Mouse (Mus musculus): ENCODE measurements around the gene Gcnt3. TPM values are rescaled to one million over a fixed set of nuclear protein-coding genes. Genes with fewer than 3 reads are reported as not detected.
"Not testable (repeated sequence)": the region's sequence is repeated elsewhere in the genome, so short reads cannot be mapped to it uniquely, and the experiment has no call there.

Gene Gcnt3
- total RNA-seq, 2 experiments from 2014 or later, result not detected

GRCm38 (mm10) chr9:70046255-70046654 is 8.4 kb upstream of the Gcnt3 start:
- no peak for ATAC-seq (replicated peaks; ENCODE audit: poor library complexity)

GRCm38 (mm10) chr9:70044865-70045264 is 7.0 kb upstream of the Gcnt3 start:
- peak; percentile 72 for ATAC-seq (replicated peaks; ENCODE audit: poor library complexity)

- no peak for ATAC-seq (replicated peaks; ENCODE audit: poor library complexity)
Measured at GRCm38 (mm10) chr9:70042935-70043334, 5.0 kb upstream of the Gcnt3 start.

- ATAC-seq (replicated peaks; ENCODE audit: poor library complexity), result 0 out of 2 replicates have a peak, but pooled peaks have one; percentile 26
Measured at GRCm38 (mm10) chr9:70042137-70042536, 4.2 kb upstream of the Gcnt3 start.

GRCm38 (mm10) chr9:70040570-70040969 is 2.7 kb upstream of the Gcnt3 start:
- ATAC-seq (replicated peaks; ENCODE audit: poor library complexity), result no peak

- ATAC-seq (replicated peaks; ENCODE audit: poor library complexity), result no peak
Measured at GRCm38 (mm10) chr9:70039597-70040385, 1.9 kb upstream of the Gcnt3 start.

GRCm38 (mm10) chr9:70036646-70037045 is 1.2 kb downstream of the Gcnt3 start:
- no peak for ATAC-seq (replicated peaks; ENCODE audit: poor library complexity)

- ATAC-seq (replicated peaks; ENCODE audit: poor library complexity), result peak; percentile 57
Measured at GRCm38 (mm10) chr9:70034702-70035101, 3.2 kb downstream of the Gcnt3 start.

GRCm38 (mm10) chr9:70033056-70033455 is 4.8 kb downstream of the Gcnt3 start:
- ATAC-seq (replicated peaks; ENCODE audit: poor library complexity), result no peak

- peak; percentile 57 for ATAC-seq (replicated peaks; ENCODE audit: poor library complexity)
Measured at GRCm38 (mm10) chr9:70032167-70032566, 5.7 kb downstream of the Gcnt3 start.

GRCm38 (mm10) chr9:70025365-70026012 is 12.4 kb downstream of the Gcnt3 start:
- ATAC-seq (replicated peaks; ENCODE audit: poor library complexity), result no peak

- 0 out of 2 replicates have a peak, but pooled peaks have one; percentile 35 for ATAC-seq (replicated peaks; ENCODE audit: poor library complexity)
Measured at GRCm38 (mm10) chr9:70024648-70025047, 13.2 kb downstream of the Gcnt3 start.

- not testable (repeated sequence) for ATAC-seq (replicated peaks; ENCODE audit: poor library complexity)
Measured at GRCm38 (mm10) chr9:70023615-70024014, 14.3 kb downstream of the Gcnt3 start.

GRCm38 (mm10) chr9:70022083-70022482 is 15.8 kb downstream of the Gcnt3 start:
- ATAC-seq (replicated peaks; ENCODE audit: poor library complexity), result no peak

GRCm38 (mm10) chr9:70021610-70022009 is 16.3 kb downstream of the Gcnt3 start:
- peak; percentile 68 for ATAC-seq (replicated peaks; ENCODE audit: poor library complexity)

GRCm38 (mm10) chr9:70018879-70019278 is 19.0 kb downstream of the Gcnt3 start:
- ATAC-seq (replicated peaks; ENCODE audit: poor library complexity), result no peak; the same call in 1 of the 2 replicates

- ATAC-seq (replicated peaks; ENCODE audit: poor library complexity), result no peak
Measured at GRCm38 (mm10) chr9:70015632-70016031, 22.3 kb downstream of the Gcnt3 start.

- peak; percentile 92 for ATAC-seq (replicated peaks; ENCODE audit: poor library complexity)
Measured at GRCm38 (mm10) chr9:70012408-70012901, 25.4 kb downstream of the Gcnt3 start, which contains the start of gene Gtf2a2. TSS of gene Gtf2a2 (plus strand) at chr9:70012550.

- ATAC-seq (replicated peaks; ENCODE audit: poor library complexity), result no peak
Measured at GRCm38 (mm10) chr9:70011537-70012407, 26.1 kb downstream of the Gcnt3 start.

- ATAC-seq (replicated peaks; ENCODE audit: poor library complexity), result no peak
Measured at GRCm38 (mm10) chr9:70010781-70011473, 27.0 kb downstream of the Gcnt3 start.

All from megakaryocyte progenitor cell, adult 5-6 weeks (primary cell).